Comparison of ENCODE assay signal across 16 mouse cellular contexts in the genomic region with DNA sequence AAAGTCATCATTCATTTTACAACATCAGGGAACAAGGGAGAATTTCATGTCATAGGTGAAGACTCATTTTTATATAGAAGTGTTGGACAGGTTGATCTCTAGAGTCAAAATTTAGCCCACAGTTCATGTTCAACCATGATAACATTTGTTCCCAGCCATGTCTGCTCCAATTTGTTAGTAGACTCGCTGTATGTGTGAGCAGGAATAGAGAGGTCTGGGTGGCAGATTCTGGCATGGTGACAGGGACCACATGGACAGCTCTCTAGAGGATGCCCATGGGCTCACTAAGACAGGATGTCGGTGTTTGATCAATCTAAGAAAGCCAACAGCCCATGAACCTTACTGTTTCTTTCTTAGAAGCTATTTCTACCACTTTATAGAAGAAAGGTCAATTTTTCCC.
"Had no signal": no experiment of that assay in that cellular context is flagged by ENCODE, and none has a peak within 500 bp of the region (broad histone marks: within the 10 kb centered on the region; RNA-seq: fewer than 3 reads in every experiment).

No protein-coding gene starts in this region.

- H3K4me2 ChIP-seq: kidney, embryonic 15.5 days; limb, embryonic 12.5 days; lung, embryonic 15.5 days; neural tube, embryonic 15.5 days; stomach, embryonic 15.5 days had no signal

- H3K4me3 ChIP-seq: kidney, embryonic 15.5 days; left cerebral cortex, adult 2 months; limb, embryonic 12.5 days; lung, embryonic 15.5 days; midbrain, embryonic 10.5 days; myocyte; neural tube, embryonic 15.5 days; stomach, embryonic 15.5 days had no signal

- H3K4me1 ChIP-seq: lung, embryonic 15.5 days had no signal

- H3K9ac ChIP-seq: kidney, embryonic 15.5 days; limb, embryonic 12.5 days; lung, embryonic 15.5 days; neural tube, embryonic 15.5 days; stomach, embryonic 15.5 days had no signal

- H3K27me3 ChIP-seq: kidney, embryonic 15.5 days; limb, embryonic 12.5 days; lung, embryonic 15.5 days; neural tube, embryonic 15.5 days; stomach, embryonic 15.5 days had no signal

- DNase-seq: kidney, adult 2 months; kidney, postnatal 25 days; lung, postnatal 14 days; midbrain, embryonic 14.5 days; right cerebral cortex, adult 18-20 months; right cerebral cortex, postnatal 25 days; thymus, adult 2 months; thymus, postnatal 25 days had no signal

- H3K36me3 ChIP-seq: kidney, embryonic 15.5 days; limb, embryonic 12.5 days; lung, embryonic 15.5 days; midbrain, embryonic 10.5 days; neural tube, embryonic 15.5 days; stomach, embryonic 15.5 days had no signal

- H3K27ac ChIP-seq: kidney, embryonic 15.5 days; left cerebral cortex, adult 2 months; limb, embryonic 12.5 days; lung, embryonic 15.5 days; midbrain, embryonic 10.5 days; neural tube, embryonic 15.5 days; stomach, embryonic 15.5 days had no signal

- H3K9me3 ChIP-seq: kidney, embryonic 15.5 days; limb, embryonic 12.5 days; lung, embryonic 15.5 days; midbrain, embryonic 10.5 days; neural tube, embryonic 15.5 days; stomach, embryonic 15.5 days had no signal
